Mouse (Mus musculus): ENCODE measurements around the gene Ap1b1.

DNA sequence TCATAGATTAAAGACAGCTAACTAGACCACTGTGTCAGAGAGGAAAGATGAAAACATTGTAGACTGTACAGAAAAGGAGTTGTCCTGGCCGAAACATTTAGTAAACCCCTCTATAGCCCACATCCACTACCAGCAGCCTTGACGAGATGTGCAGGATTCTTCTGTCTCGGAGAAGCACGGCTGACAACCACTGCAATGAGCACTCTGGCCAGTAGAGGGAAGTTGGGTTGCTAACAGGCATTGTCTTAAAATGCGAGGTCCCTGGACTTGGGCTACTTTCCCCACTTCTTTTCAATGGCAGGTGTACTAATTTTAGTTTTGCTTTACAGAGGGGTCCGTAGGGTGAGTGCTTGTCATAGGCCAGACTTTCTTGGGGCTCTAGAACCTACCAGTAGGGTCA, 30.9 kb downstream of the Ap1b1 start:
- TF ChIP-seq CTCF (IDR thresholded peaks at IDR 0.05; ENCODE audit: control insufficient read depth, insufficient read depth, low read length) (no peak), POLR2A (IDR thresholded peaks at IDR 0.05; ENCODE audit: borderline replicate concordance, control insufficient read depth, low read depth, low read length) (no peak)

Data from bone marrow, adult 2 months (tissue).